17 mouse cellular contexts compared by ENCODE assay signal in the genomic region with DNA sequence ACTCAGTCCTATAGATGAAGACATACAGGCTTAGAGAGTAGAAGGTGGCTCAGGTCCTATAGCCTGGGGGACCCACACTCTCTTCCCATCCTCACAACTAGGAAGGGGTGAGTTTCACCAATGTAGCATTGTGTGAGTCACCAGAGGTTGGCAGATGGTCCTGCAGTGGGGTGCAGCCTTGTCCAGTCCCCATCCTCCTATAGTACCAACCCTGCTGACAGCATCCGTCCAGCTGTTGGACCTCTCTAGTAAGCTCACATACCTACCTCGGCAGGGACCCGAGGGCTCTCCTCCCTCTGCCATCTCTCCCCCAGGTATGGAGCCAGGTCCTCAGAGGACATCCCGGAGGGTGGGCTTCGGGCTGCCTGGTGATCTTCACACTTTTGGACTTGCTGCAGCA. TPM values are rescaled to one million over a fixed set of nuclear protein-coding genes. Genes with fewer than 3 reads are reported as not detected.
"Had no signal": no experiment of that assay in that cellular context is flagged by ENCODE, and none has a peak within 500 bp of the region (broad histone marks: within the 10 kb centered on the region; RNA-seq: fewer than 3 reads in every experiment).

No protein-coding gene starts in this region.

- ATAC-seq: liver, postnatal 0 days; lung, postnatal 0 days; midbrain, embryonic 15.5 days had no signal

- H3K9me3 ChIP-seq: limb, embryonic 12.5 days; limb, embryonic 15.5 days; midbrain, embryonic 12.5 days; midbrain, embryonic 15.5 days had no signal

- H3K4me2 ChIP-seq: limb, embryonic 12.5 days; limb, embryonic 15.5 days; liver, embryonic 11.5 days; lung, embryonic 14.5 days; midbrain, embryonic 12.5 days; midbrain, embryonic 15.5 days had no signal

- H3K36me3 ChIP-seq: limb, embryonic 12.5 days; limb, embryonic 15.5 days; midbrain, embryonic 12.5 days; midbrain, embryonic 15.5 days had no signal

- H3K27ac ChIP-seq: limb, embryonic 12.5 days; limb, embryonic 15.5 days; liver, embryonic 14.5 days; macrophage; midbrain, embryonic 12.5 days; midbrain, embryonic 15.5 days had no signal

- H3K4me3 ChIP-seq: limb, embryonic 12.5 days; limb, embryonic 15.5 days; midbrain, embryonic 12.5 days; midbrain, embryonic 15.5 days had no signal

- H3K9ac ChIP-seq: limb, embryonic 12.5 days; limb, embryonic 15.5 days; liver, embryonic 14.5 days; liver, postnatal 0 days; lung, embryonic 14.5 days; midbrain, embryonic 12.5 days; midbrain, embryonic 15.5 days had no signal

- H3K27me3 ChIP-seq: midbrain, embryonic 15.5 days had no signal

- DNase-seq: kidney, postnatal 14 days; left cerebral cortex, postnatal 4 days; liver, postnatal 0 days; retina, postnatal 1 day; right cerebral cortex, postnatal 25 days; thymus, adult 18-20 months; thymus, postnatal 36 days had no signal

RNA-seq across cellular contexts. Expression of gene Scn5a, which starts 54.7 kb away (rescaled TPM):
- total RNA-seq: megakaryocyte, adult 5-6 weeks had no signal
- polyA plus RNA-seq: macrophage had no signal
